Mouse (Mus musculus) hindbrain, embryonic 16.5 days (tissue): ENCODE measurements around the gene Traip. TPM values are rescaled to one million over a fixed set of nuclear protein-coding genes. Genes with fewer than 3 reads are reported as not detected.

Source experiments
- polyA plus RNA-seq: library from polyadenylated mRNA; unstranded; fragments of >200 nt; fragmentation: Nextera tagmentation; extraction: Ambion mirVana; gene quantifications from 2 replicates; pipeline ENCODE4 v1.2.1, GENCODE M21; 2015

Gene Traip
- polyA plus RNA-seq, 1 experiment from 2014 or later = 10.0 TPM

Other genes with a start within 250 kb of the Traip start
- gene Sema3f, start 239.7 kb upstream of the Traip start, polyA plus RNA-seq = 10.0 and 13.0 TPM in 2 replicates
- gene Rbm5, start 179.1 kb upstream of the Traip start, polyA plus RNA-seq = 210 and 236 TPM in 2 replicates
- 83.1 and 89.7 TPM in 2 replicates for gene Rbm6, start 76.9 kb upstream of the Traip start, polyA plus RNA-seq
- gene Mon1a, start 62.0 kb upstream of the Traip start, polyA plus RNA-seq = 22.6 and 23.9 TPM in 2 replicates
- 1.3 and 3.0 TPM in 2 replicates for gene Mst1r, start 43.3 kb upstream of the Traip start, polyA plus RNA-seq
- gene Actl11, start 21.7 kb upstream of the Traip start, polyA plus RNA-seq = not detected in 2 replicates
- 58.4 and 63.4 TPM in 2 replicates for gene Camkv, start 14.5 kb upstream of the Traip start, polyA plus RNA-seq
- gene Uba7, start 25.4 kb downstream of the Traip start, polyA plus RNA-seq = 8.8 and 9.6 TPM in 2 replicates
- 0.58 and 0.89 TPM in 2 replicates for gene Gm20661, start 32.9 kb downstream of the Traip start, polyA plus RNA-seq
- 18.1 and 18.7 TPM in 2 replicates for gene Inka1, start 35.7 kb downstream of the Traip start, polyA plus RNA-seq
- gene Cdhr4, start 42.4 kb downstream of the Traip start, polyA plus RNA-seq = 2.4 and 3.3 TPM in 2 replicates
- 0.34 and 1.5 TPM in 2 replicates for gene Gm20662, start 46.2 kb downstream of the Traip start, polyA plus RNA-seq
- 96.0 and 111 TPM in 2 replicates for gene Ip6k1, start 52.4 kb downstream of the Traip start, polyA plus RNA-seq
- 25.1 and 25.7 TPM in 2 replicates for gene Gmppb, start 99.1 kb downstream of the Traip start, polyA plus RNA-seq
- 2.1 and 2.4 TPM in 2 replicates for gene Amigo3, start 103.0 kb downstream of the Traip start, polyA plus RNA-seq
- gene Mst1, start 130.3 kb downstream of the Traip start, polyA plus RNA-seq = not detected in 2 replicates
- gene Rnf123, start 133.2 kb downstream of the Traip start, polyA plus RNA-seq = 47.6 and 53.9 TPM in 2 replicates
- gene Apeh, start 144.5 kb downstream of the Traip start, polyA plus RNA-seq = 58.6 and 60.9 TPM in 2 replicates
- gene Bsn, start 240.2 kb downstream of the Traip start, polyA plus RNA-seq = 8.7 and 9.5 TPM in 2 replicates